Mouse (Mus musculus) heart, adult 2 months (tissue): ENCODE results near the gene Pyroxd1.

Source experiments
- CTCF ChIP-seq: fragments of 200-600 bp; IDR thresholded peaks from 2 replicates; pipeline ENCODE4 v1.8.1; 2022; ENCODE audit warnings: antibody characterized with exemption, mild to moderate bottlenecking, moderate library complexity
- EP300 ChIP-seq: fragments of 200-500 bp; IDR thresholded peaks from 2 replicates; pipeline ENCODE4 v1.6.1; 2011; ENCODE audit warnings: low read depth, low read length, control low read depth; ENCODE audit not compliant: insufficient read depth
- POLR2A ChIP-seq: fragments of 200-500 bp; IDR thresholded peaks from 2 replicates; pipeline ENCODE4 v1.6.1; 2011; ENCODE audit warnings: mild to moderate bottlenecking, low read depth, low read length, control low read depth; ENCODE audit not compliant: insufficient read depth

GRCm38 (mm10) chr6:142365742-142366472 is 20.5 kb downstream of the Pyroxd1 start:
- TF ChIP-seq CTCF (no peak), POLR2A (no peak), EP300 (no peak)
